Mouse (Mus musculus) midbrain, embryonic 12.5 days (tissue): ENCODE data around the gene Gabbr1. TPM values are rescaled to one million over a fixed set of nuclear protein-coding genes. Genes with fewer than 3 reads are reported as not detected.

Experiments
- ATAC-seq: fragments of 200-750 bp; cut with Nextera tagmentation; 2 replicates; pipeline ENCODE4 v1.8.0; 2017; ENCODE audit warnings: low read depth, moderate TSS enrichment, moderate library complexity; ENCODE audit not compliant: low FRiP score
- H3K27ac ChIP-seq: fragments of 300-500 bp; sonication (generic); replicated peaks from 2 replicates; pipeline ENCODE4 v1.5.1; 2016; ENCODE audit warnings: mild to moderate bottlenecking
- H3K27me3 ChIP-seq: fragments of 300-500 bp; sonication (generic); 2 replicates; pipeline ENCODE4 v1.6.1; 2016; ENCODE audit warnings: mild to moderate bottlenecking
- H3K36me3 ChIP-seq: fragments of 300-500 bp; sonication (generic); 2 replicates; pipeline ENCODE4 v1.6.1; 2016
- H3K4me1 ChIP-seq: fragments of 300-500 bp; sonication (generic); 2 replicates; pipeline ENCODE4 v1.6.1; 2016
- H3K4me2 ChIP-seq: fragments of 300-500 bp; sonication (generic); replicated peaks from 2 replicates; pipeline ENCODE4 v1.6.1; 2016; ENCODE audit warnings: mild to moderate bottlenecking, moderate library complexity
- H3K4me3 ChIP-seq: fragments of 300-500 bp; sonication (generic); 2 replicates; pipeline ENCODE4 v1.5.1; 2016; ENCODE audit warnings: mild to moderate bottlenecking
- H3K9ac ChIP-seq: fragments of 300-500 bp; sonication (generic); replicated peaks from 2 replicates; pipeline ENCODE4 v1.6.1; 2016; ENCODE audit warnings: mild to moderate bottlenecking, moderate library complexity
- H3K9me3 ChIP-seq: fragments of 300-500 bp; sonication (generic); 2 replicates; pipeline ENCODE4 v1.6.1; 2016; ENCODE audit warnings: mild to moderate bottlenecking
- WGBS: fragments of 180-500 bp; shearing (Covaris S2); methylation state at CpG from one replicate; pipeline ENCODE4 v1.1.7; 2016; 5-methylcytosine and 5-hydroxymethylcytosine counted together
- polyA plus RNA-seq: library from polyadenylated mRNA; unstranded; fragments of >200 nt; fragmentation: Nextera tagmentation; extraction: Ambion mirVana; gene quantifications from 2 replicates; pipeline ENCODE4 v1.2.1, GENCODE M21; 2016

The Gabbr1 gene
- polyA plus RNA-seq, 1 experiment from 2014 or later: 33.4 TPM

DNA sequence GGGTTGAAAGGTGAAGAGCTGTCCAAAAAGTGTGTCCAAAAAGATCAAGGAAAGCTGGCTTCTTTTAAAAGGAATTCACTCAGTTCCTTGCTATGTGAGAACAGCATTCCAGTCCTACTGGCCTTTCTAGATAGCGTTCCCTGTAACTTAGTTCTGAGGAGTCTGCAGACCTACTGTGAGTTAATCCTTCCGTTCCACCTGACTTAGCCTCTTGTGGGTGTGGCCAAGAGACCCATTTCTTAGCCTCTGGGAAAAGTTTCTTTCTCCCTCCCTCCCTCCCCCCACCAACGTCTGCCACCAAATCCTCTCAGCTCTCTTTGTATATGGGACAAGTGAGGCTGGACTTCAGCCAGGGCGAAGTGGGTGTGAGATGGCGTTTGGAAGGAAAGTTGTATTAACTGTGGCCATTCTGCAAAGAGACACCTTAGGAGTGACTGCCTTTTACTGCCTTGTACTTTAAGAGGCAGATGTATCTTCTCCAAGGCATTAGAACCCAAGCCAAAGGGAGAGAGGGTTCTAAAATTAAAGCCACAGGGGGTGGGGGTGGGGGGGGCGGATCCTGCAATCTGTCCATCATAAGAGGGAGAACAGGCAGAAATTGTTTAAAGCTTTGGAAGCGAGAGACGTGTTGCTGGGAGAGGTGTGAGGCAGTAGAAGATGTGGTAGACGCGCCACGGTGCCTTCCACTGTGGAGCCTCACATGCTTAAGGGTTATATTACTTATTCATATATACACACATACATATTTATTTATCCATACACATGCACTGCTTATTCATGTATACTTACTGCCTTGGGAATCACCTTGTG, 18.1 kb downstream of the Gabbr1 start:
- peaks cover 96% of the 10 kb centered on the region for H3K36me3 ChIP-seq
- no peak overlapping the region for H3K4me3 ChIP-seq
- no peaks in the 10 kb centered on the region for H3K27me3 ChIP-seq
- 59% methylated on average over 11 of the region's 11 CpGs for WGBS
- H3K4me1 ChIP-seq: no peaks in the 10 kb centered on the region
- H3K27ac ChIP-seq: no peak overlapping the region
- ATAC-seq: no peak
- H3K9me3 ChIP-seq: no peaks in the 10 kb centered on the region
- no peak overlapping the region for H3K4me2 ChIP-seq
- H3K9ac ChIP-seq: no peak overlapping the region

DNA sequence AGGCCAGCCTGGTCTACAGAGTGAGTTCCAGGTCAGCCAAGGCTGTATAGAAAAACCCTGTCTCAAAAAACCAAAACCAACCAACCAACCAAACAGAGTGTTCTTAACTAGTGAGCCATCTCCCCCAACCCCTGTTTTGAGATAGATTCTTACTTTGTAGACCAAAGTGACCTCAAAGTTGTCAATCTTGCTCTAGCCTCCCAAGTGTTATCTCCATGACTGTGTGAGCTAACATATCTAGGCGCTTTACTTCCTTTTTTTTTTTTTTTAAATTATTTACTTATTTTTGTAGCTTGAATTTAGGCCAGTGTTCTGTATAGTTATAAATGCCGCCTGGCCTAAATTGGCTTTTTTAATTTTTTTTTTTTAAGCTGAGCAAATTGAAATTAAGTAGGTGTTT, 20.2 kb downstream of the Gabbr1 start:
- Histone ChIP-seq H3K4me2 (no peak overlapping the region), H3K4me1 (no peaks in the 10 kb centered on the region), H3K4me3 (no peak overlapping the region), H3K9me3 (no peaks in the 10 kb centered on the region), H3K27ac (no peak overlapping the region), H3K27me3 (no peaks in the 10 kb centered on the region), H3K9ac (no peak overlapping the region), H3K36me3 (peaks cover 99% of the 10 kb centered on the region)
- 96% methylated on average over 2 of the region's 2 CpGs for WGBS
- no peak for ATAC-seq

DNA sequence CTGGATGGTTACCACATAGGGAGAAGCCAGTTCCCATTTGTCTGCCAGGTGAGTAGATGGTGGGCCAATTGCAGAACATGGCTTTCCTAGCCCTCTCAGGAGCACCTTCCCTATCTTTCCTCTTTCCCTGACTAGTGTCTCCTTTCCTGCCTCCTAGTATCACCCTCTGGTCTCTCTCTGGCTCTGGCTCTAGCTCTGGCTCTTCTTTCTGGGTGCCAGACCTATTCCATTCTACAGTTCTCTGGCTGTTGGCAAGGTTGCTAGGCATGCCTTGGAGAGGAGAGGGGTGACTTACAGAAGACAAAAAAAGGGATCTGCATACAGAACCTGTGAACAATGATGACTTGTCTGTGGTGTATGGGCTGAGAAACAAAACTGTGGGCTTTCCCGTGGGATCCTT, 22.1 kb downstream of the Gabbr1 start:
- Histone ChIP-seq H3K27ac (no peak overlapping the region), H3K27me3 (no peaks in the 10 kb centered on the region), H3K4me1 (peaks cover 11% of the 10 kb centered on the region), H3K36me3 (peaks cover 96% of the 10 kb centered on the region), H3K9ac (no peak overlapping the region), H3K9me3 (no peaks in the 10 kb centered on the region), H3K4me2 (no peak overlapping the region), H3K4me3 (no peak overlapping the region)
- ATAC-seq: no peak
- 87% methylated on average over 1 of the region's 1 CpGs for WGBS

DNA sequence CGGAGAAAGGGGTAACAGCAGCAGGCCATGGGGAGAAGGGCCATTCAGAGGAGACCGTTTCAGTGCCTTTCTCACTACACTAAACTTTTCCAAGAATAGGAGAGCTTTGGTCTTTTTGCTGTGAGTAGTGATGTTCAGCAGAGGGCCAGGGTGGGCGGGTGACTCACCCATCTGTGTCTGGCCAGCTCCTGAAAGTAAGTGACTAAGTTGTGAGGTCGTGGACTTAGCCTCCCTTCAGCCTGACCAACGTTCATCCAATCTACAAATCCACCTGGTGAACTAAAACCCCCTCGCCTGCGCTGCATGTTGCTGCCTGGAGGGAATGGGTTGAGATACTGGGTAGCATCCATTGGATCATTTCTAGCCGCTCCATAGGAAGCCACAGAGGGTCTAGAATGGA, 24.4 kb downstream of the Gabbr1 start:
- H3K36me3 ChIP-seq: peaks cover 95% of the 10 kb centered on the region
- WGBS: 86% methylated on average over 8 of the region's 8 CpGs
- H3K9me3 ChIP-seq: no peaks in the 10 kb centered on the region

DNA sequence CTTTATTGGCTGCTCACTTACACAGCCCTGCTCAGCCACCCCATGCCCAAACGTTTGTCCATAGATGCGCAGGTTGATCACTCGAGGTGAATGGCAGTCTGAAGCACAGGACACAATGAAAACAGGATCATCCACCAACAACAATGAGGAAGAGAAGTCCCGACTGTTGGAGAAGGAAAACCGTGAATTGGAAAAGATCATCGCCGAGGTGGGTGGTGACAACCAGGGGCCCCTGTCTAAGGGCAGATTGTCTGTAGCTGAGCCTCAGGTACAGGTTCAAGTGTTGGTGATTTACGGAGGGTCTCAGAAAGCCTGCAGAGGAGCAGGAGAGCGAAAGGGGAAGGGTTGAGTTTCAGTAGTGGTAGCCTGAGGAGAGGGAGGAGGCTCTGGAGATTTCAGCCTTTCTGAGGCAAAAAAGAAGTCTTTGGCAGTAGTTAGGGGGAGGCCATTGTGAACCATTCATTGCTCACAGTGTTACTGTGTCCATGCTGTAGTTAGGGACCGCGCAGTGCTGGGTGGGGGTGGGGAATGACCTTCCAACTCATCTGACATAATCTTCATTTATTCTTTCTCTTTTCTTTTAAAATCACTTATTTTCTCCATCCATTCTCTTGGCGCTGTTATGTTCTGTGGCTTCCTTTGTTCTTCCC, 26.4 kb downstream of the Gabbr1 start:
- peak; percentile 51; the same call in 1 of the 2 replicates for ATAC-seq
- no peak overlapping the region for H3K9ac ChIP-seq
- peak overlapping the region; percentile 58 for H3K27ac ChIP-seq
- peaks cover 11% of the 10 kb centered on the region for H3K4me1 ChIP-seq
- H3K9me3 ChIP-seq: no peaks in the 10 kb centered on the region
- no peak overlapping the region for H3K4me3 ChIP-seq
- peaks cover 93% of the 10 kb centered on the region for H3K36me3 ChIP-seq
- H3K27me3 ChIP-seq: peaks cover 10% of the 10 kb centered on the region
- WGBS: 59% methylated on average over 12 of the region's 12 CpGs
- no peak overlapping the region for H3K4me2 ChIP-seq

More for the DNA sequence above, 24.4 kb downstream of the Gabbr1 start:
- Histone ChIP-seq H3K27me3 (0 out of 2 replicates have a peak, but pooled peaks cover 1% of the 10 kb centered on the region), H3K4me1 (peaks cover 11% of the 10 kb centered on the region), H3K27ac (no peak overlapping the region), H3K4me3 (no peak overlapping the region), H3K4me2 (no peak overlapping the region), H3K9ac (no peak overlapping the region)
- ATAC-seq: no peak

DNA sequence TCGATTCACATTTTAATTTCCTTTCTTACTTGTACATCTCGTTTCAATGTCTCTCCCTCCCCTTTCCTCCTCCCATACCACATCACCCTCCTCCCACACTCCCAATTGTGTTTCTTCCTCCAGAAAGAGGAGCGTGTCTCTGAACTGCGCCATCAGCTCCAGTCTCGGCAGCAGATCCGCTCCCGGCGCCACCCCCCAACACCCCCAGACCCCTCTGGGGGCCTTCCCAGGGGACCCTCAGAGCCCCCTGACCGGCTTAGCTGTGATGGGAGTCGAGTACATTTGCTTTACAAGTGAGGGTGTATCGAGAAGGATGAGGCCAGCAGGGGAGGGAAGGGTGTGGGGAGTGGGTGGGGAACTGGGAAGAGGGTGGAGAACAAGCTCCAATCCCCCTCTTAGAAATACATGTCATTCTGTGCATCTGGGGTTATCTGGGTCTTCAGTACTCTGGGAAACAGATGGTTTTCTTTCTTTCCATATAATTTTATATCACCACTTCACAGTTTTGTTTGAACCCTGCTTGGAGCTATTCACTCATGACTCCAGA, 27.0 kb downstream of the Gabbr1 start:
- Histone ChIP-seq H3K4me1 (peaks cover 13% of the 10 kb centered on the region), H3K4me2 (0 out of 2 replicates have a peak overlapping the region, but pooled peaks have one; percentile 4), H3K9me3 (no peaks in the 10 kb centered on the region), H3K9ac (0 out of 2 replicates have a peak overlapping the region, but pooled peaks have one; percentile 15), H3K27me3 (peaks cover 10% of the 10 kb centered on the region), H3K4me3 (no peak overlapping the region), H3K27ac (peak overlapping the region; percentile 54; the same call in 1 of the 2 replicates), H3K36me3 (peaks cover 87% of the 10 kb centered on the region)
- ATAC-seq: peak; percentile 35; the same call in 1 of the 2 replicates
- 38% methylated on average over 11 of the region's 11 CpGs for WGBS

DNA sequence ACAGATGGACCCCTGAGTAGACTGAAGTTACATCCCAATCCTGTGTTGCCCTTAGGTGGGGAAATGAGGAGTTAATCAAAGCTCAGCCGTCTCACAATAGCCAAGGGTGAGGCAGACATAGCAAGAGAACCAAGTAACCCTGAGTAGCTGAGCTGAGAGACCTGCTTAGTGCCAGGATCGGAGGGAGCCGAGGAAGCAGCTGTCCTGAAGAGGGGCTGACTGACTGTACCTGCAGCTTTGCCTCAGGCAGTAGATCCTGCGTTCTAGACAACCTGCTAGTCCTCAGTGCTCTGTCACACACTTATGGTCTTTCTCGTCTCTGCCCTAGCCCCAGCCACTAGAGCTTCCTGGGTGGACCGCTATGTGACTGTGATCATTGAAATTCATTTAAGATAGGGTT, 29.4 kb downstream of the Gabbr1 start:
- peaks cover 64% of the 10 kb centered on the region for H3K36me3 ChIP-seq
- no peak overlapping the region for H3K4me2 ChIP-seq
- H3K9ac ChIP-seq: no peak overlapping the region
- peaks cover 33% of the 10 kb centered on the region for H3K4me1 ChIP-seq
- no peak for ATAC-seq
- H3K9me3 ChIP-seq: no peaks in the 10 kb centered on the region
- peaks cover 10% of the 10 kb centered on the region for H3K27me3 ChIP-seq
- no peak overlapping the region for H3K27ac ChIP-seq
- H3K4me3 ChIP-seq: no peak overlapping the region
- WGBS: 80% methylated on average over 6 of the region's 6 CpGs

DNA sequence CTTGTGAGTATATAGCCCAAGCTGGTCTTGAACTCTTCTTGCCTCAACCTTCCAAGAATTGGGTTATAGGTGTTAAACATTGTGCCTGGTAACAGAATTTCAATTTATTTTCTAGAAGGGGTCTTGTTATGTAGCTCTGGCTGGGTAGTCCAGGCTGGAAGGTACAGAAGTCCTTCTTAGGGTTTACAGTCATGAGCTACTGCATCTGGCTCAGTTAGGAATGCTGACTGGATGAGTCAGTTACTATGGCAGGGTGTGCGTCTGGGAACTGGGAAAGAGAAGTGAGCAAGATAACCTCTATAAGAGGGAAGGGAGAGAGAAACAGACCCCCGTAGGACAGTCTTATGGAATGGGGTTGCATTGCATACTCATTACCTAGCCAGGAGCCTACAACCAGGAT, 30.0 kb downstream of the Gabbr1 start:
- Histone ChIP-seq H3K4me2 (no peak overlapping the region), H3K4me3 (no peak overlapping the region), H3K4me1 (peaks cover 33% of the 10 kb centered on the region), H3K36me3 (peaks cover 58% of the 10 kb centered on the region), H3K9me3 (no peaks in the 10 kb centered on the region), H3K27ac (no peak overlapping the region), H3K27me3 (peaks cover 10% of the 10 kb centered on the region), H3K9ac (no peak overlapping the region)
- WGBS: 89% methylated on average over 2 of the region's 2 CpGs
- ATAC-seq: no peak

DNA sequence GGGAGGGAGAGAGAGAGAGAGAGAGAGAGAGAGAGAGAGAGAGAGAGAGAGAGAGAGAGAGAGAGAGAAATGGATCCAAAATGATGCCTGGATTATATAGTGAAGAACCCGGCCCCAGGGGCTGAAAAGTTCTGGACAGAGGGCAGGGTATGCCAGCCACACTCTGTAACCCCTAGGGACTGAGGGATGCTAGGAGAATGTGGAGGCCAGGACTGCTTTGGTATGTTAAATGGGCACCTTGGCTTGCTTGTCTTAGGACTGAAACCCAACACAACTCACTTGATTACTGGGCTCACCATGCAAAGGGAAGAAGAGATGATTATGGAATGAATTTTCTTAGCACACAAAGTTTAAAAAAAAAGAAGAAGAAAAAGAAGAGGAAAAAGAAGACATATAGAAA, 32.4 kb downstream of the Gabbr1 start:
- ATAC-seq: no peak

DNA sequence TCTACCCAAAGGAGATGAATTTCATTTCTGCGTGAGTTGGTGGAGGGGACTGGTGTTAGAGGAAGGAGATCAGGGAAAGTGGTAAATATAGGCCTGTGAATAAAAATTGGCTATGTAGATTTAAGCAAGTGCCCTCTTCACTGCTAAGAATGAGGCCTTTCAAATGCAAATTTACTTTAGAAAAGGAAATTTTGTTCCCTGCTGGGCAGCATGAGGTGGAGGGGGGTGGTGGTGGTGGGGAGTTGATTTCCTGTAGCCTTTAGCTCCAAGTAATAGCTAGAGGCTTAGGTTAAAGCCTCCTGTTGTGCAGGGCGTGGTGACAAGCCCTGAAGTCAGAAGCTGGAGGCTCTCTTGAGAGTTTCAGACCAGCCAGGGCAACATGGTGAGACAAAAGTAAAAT, 33.2 kb downstream of the Gabbr1 start:
- H3K9ac ChIP-seq: no peak overlapping the region
- peaks cover 10% of the 10 kb centered on the region for H3K27me3 ChIP-seq
- no peaks in the 10 kb centered on the region for H3K9me3 ChIP-seq
- H3K4me1 ChIP-seq: peaks cover 22% of the 10 kb centered on the region
- H3K36me3 ChIP-seq: peaks cover 29% of the 10 kb centered on the region
- peak overlapping the region; percentile 25 for H3K4me2 ChIP-seq
- WGBS: 1% methylated on average over 2 of the region's 2 CpGs
- peak; percentile 57 for ATAC-seq
- no peak overlapping the region for H3K4me3 ChIP-seq
- peak overlapping the region; percentile 39 for H3K27ac ChIP-seq

More for the DNA sequence above, 32.4 kb downstream of the Gabbr1 start:
- Histone ChIP-seq H3K9ac (no peak overlapping the region), H3K4me1 (peaks cover 22% of the 10 kb centered on the region), H3K9me3 (no peaks in the 10 kb centered on the region), H3K36me3 (peaks cover 37% of the 10 kb centered on the region), H3K4me3 (no peak overlapping the region), H3K27ac (no peak overlapping the region), H3K4me2 (no peak overlapping the region), H3K27me3 (peaks cover 10% of the 10 kb centered on the region)
- 14% methylated on average over 1 of the region's 1 CpGs for WGBS

DNA sequence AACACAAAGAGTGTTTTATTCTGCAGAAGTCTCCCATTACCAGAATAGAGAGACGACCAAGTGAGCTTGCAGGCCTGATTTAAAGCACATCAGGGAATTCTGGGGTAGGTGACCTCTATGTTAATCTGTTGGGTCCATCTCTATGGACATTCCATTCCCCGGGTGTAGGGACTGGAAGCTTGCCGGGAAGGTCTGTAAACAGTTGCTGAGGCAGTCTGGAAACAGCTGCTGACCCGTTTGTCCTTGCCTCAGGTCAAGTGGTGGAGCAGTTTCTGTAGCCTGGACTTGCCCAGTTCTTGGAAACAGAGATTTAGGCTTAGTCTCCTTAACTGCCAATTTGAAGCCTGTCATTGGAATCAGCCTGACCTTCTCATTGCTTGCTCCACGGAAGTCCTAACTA, 34.4 kb downstream of the Gabbr1 start:
- H3K4me1 ChIP-seq: peaks cover 22% of the 10 kb centered on the region
- no peak overlapping the region for H3K4me2 ChIP-seq
- WGBS: 13% methylated on average over 5 of the region's 5 CpGs
- H3K4me3 ChIP-seq: no peak overlapping the region
- H3K9ac ChIP-seq: no peak overlapping the region
- H3K27ac ChIP-seq: no peak overlapping the region
- peaks cover 9% of the 10 kb centered on the region for H3K27me3 ChIP-seq
- no peak for ATAC-seq
- H3K36me3 ChIP-seq: peaks cover 19% of the 10 kb centered on the region; the same call in 1 of the 2 replicates
- no peaks in the 10 kb centered on the region for H3K9me3 ChIP-seq

DNA sequence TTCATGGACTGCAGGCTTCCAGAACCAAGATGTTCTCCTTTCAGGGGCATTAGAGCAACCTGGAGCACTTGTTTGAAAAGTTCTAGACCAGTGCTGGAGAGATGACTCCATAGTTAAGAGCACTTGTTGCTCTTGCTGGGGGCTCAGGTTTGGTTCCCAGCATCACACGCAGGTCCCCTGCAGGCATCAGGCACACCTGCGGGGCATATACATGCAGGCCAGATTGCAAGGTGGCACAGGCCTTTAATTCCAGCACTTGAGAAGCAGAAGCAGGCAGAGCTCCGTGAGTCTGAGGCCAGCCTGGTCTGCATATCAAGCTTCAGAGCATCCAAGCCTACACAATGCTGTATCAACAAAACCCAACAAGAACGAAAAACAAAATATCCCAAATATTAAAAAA, 35.9 kb downstream of the Gabbr1 start:
- Histone ChIP-seq H3K4me1 (peaks cover 22% of the 10 kb centered on the region), H3K4me2 (no peak overlapping the region), H3K27me3 (no peaks in the 10 kb centered on the region), H3K4me3 (no peak overlapping the region), H3K9me3 (no peaks in the 10 kb centered on the region), H3K9ac (no peak overlapping the region), H3K27ac (no peak overlapping the region), H3K36me3 (peaks cover 3% of the 10 kb centered on the region; the same call in 1 of the 2 replicates)
- 85% methylated on average over 4 of the region's 4 CpGs for WGBS
- no peak for ATAC-seq
